Mouse (Mus musculus): ENCODE data around the gene Fam81a. TPM values are rescaled to one million over a fixed set of nuclear protein-coding genes. Genes with fewer than 3 reads are reported as not detected.

The Fam81a gene
- 0.30 TPM for polyA plus RNA-seq (2014; fragmentation: Illumina TruSeq; extraction: RNeasy Lipid Tissue Mini Kit (QIAGEN cat#74804); ENCODE audit: low replicate concordance)

GRCm38 (mm10) chr9:70142460-70142859, at the start of gene Fam81a:
Gene Fam81a (minus strand): TSS chr9:70142560.

Other genes with a start within 250 kb of the Fam81a start
- 67.1 TPM for gene Bnip2, start 153.1 kb downstream of the Fam81a start, polyA plus RNA-seq (2014; fragmentation: Illumina TruSeq; extraction: RNeasy Lipid Tissue Mini Kit (QIAGEN cat#74804); ENCODE audit: low replicate concordance)
- gene Gtf2a2, start 130.0 kb downstream of the Fam81a start, polyA plus RNA-seq (2014; fragmentation: Illumina TruSeq; extraction: RNeasy Lipid Tissue Mini Kit (QIAGEN cat#74804); ENCODE audit: low replicate concordance): 356 TPM
- 14.4 TPM for gene Gcnt3, start 104.5 kb downstream of the Fam81a start, polyA plus RNA-seq (2014; fragmentation: Illumina TruSeq; extraction: RNeasy Lipid Tissue Mini Kit (QIAGEN cat#74804); ENCODE audit: low replicate concordance)
- gene Myo1e, start 64.8 kb upstream of the Fam81a start, polyA plus RNA-seq (2014; fragmentation: Illumina TruSeq; extraction: RNeasy Lipid Tissue Mini Kit (QIAGEN cat#74804); ENCODE audit: low replicate concordance): 19.4 TPM

All from small intestine, adult 10 weeks (tissue).